Mouse (Mus musculus) bone marrow macrophage, adult 2 months (primary cell): ENCODE measurements around the gene Dock2.

ENCODE experiments used
- CTCF ChIP-seq: IDR thresholded peaks from 2 replicates; pipeline ENCODE4 v1.5.1; 2012; ENCODE audit warnings: low read depth, mild to moderate bottlenecking, low read length, moderate library complexity
- POLR2A ChIP-seq: IDR thresholded peaks from 2 replicates; pipeline ENCODE4 v1.6.1; 2012; ENCODE audit warnings: mild to moderate bottlenecking, low read depth, low read length, borderline replicate concordance

DNA sequence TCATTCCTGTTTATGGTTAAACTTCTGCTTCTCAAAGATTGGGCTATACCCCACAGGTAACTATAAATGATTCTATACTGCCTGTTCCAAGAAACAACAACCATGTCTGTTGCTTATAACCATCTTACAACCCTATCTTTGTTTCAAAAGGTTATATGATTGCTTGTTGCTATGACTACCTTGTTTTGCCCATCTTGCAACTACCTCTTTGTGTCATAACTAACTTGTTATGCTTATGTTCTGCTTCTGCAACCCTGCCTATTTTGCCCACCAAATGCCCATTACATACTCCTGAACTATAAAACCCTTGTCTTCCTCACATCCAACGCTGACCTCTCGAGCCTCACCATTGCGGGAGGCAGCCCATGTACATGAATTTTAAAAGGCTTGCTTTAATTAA, 43.9 kb downstream of the Dock2 start:
- no peak for TF ChIP-seq CTCF
- TF ChIP-seq POLR2A, result no peak
